Mouse (Mus musculus): ENCODE results near the gene Enah.

GRCm38 (mm10) chr1:182019266-182019925, 394 bp downstream of the Enah start:
- TF ChIP-seq EP300 (IDR thresholded peaks at IDR 0.05; ENCODE audit: low read depth) (no peak), CTCF (IDR thresholded peaks at IDR 0.05; ENCODE audit: low read depth) (no peak)
